Mouse (Mus musculus) left cerebral cortex, postnatal 4 days (tissue): ENCODE data around the gene Fgf3. TPM values are rescaled to one million over a fixed set of nuclear protein-coding genes. Genes with fewer than 3 reads are reported as not detected.
A peak's percentile ranks its signal among the peaks of the same experiment; 100 is the strongest.
"Not testable (repeated sequence)": the region's sequence is repeated elsewhere in the genome, so short reads cannot be mapped to it uniquely, and the experiment has no call there.

Experiments used
- DNase-seq: peaks from one replicate; pipeline ENCODE4 v3.0.0-alpha.2; 2022
- intact Hi-C: fragments of 180-260 bp; cut with DNase I; formaldehyde crosslinking; loops from one replicate; pipeline ENCODE4 v1.15.1; 2025
- total RNA-seq, 2 experiments: library from RNA; stranded (reverse); gene quantifications; 2 replicates each; pipeline ENCODE4 v1.2.3; 2021

Gene Fgf3
- total RNA-seq, 2 experiments from 2014 or later, result 0.44 to 0.72 TPM

DNA sequence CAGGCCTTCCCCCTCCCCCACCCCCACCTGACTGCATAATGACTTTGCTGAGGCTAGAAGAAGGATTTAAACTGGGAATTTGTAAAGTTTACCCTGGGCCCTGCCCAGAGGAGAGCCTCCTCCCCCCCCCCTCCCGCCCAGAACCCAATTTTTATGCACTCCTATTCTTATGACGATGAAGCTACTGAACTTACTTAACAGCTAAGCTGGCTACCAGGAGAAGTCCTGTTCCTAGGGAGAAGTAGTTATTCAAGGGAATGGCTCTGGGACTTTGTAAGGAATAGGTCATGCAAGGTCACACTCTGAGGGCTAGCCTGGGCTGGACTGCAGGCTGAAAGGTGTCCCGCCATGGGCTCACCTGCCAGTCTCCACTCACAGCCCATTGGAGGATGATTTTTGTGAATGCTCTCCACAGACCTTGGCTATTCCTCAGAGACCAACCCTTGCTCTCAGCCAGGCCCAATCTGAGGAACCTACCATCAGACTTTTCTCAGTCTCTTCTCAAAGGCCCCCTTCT, 20.0 kb downstream of the Fgf3 start:
- intact Hi-C loops, result no loop called here
- no peak for DNase-seq

DNA sequence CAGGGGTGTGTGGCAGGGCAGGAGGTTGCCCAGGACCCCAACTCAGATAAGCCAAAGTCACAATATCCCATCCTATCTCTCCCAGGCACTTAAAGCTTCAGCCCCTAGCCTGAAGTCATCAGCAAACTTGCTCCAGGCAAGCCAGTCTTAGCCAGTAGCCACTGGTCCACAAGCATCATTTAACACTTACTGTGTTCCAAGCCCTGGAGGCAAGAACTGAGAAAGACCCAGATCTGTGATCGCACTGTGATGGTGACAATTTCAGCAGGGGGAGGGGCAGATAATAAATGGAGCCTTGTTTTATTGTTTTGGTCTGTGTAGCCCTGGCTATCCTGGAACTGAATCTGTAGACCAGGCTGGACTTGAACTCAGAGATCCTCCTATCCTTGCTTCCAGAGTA, 20.8 kb downstream of the Fgf3 start:
- DNase-seq, result no peak
- intact Hi-C loops, result no loop called here

DNA sequence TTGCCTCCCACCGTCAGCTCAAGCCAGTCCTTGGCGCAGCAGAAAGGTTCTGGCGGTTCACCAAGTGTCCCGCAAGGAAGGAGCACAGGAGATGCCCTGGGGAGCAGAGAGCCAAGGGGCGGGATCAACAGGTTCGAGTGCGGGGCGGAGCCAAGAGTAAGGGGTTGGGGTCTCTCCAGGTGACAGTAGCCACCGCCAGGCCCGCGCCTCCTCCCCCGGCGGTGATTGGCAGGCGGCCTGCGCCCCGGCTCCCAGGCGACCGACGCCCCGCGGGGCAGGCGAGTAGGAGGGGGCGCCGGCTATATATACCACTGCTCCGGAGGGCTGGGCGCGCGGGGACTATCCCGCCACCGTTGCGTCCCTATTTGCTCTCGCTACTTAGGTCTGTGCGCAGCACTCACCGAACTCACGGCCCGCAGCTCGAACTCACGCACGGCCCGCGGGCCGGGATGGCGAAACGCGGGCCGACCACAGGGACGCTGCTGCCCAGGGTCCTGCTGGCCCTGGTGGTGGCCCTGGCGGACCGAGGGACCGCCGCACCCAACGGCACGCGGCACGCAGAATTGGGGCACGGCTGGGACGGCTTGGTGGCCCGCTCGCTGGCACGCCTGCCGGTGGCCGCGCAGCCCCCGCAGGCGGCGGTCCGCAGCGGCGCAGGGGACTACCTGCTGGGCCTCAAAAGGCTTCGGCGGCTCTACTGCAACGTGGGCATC, 23.3 kb downstream of the Fgf3 start:
- no peak for DNase-seq
- intact Hi-C loops, result no loop called here

DNA sequence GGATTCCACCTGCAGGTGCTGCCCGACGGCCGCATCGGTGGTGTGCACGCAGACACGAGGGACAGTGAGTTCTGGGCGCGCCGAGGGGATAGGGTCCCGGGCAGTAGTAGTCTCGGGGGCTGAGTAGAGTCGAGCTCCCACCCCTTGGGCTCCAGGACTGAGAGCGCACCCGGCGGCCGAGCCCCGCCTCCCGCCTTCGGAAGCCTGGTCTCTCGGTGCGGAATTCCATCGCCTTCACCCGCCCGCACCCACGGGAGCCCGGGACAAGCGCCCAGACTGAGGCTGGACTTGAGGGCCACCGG, 23.8 kb downstream of the Fgf3 start:
- intact Hi-C loops, result no loop called here

DNA sequence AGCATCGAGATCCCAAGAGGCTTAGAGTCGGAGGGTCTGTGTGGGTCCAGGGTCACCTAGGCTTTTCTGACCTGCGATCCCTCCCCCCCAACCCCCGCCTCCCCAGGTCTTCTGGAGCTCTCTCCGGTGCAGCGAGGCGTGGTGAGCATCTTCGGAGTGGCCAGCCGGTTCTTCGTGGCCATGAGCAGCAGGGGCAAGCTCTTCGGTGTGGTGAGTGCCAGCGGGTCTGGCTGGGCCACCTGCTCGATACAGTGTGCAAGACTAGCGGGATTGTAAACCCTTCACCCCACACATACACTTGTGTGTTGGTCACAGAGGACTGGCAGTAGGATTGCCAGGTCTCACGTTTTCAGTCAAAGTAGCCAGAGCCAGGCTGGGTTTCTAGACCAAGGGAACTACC, 24.2 kb downstream of the Fgf3 start:
- intact Hi-C loops, result no loop called here

More for the DNA sequence above, 23.8 kb downstream of the Fgf3 start:
- DNase-seq, result no peak

DNA sequence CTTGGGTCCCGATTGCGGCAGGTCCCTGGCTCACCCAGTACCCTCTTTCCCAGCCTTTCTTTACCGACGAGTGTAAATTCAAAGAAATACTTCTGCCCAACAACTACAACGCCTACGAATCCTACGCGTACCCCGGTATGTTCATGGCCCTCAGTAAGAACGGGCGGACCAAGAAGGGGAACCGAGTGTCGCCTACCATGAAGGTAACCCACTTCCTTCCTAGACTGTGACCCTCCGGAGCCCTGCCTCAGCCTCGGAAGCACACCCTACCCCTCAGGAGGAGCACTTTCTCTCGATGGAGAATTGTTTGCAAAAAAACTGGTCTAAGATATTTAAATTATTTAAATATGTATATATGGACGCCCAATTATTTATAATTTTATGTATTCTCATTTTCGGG, 24.8 kb downstream of the Fgf3 start:
- intact Hi-C loops, result no loop called here
- no peak for DNase-seq

More for the DNA sequence above, 24.2 kb downstream of the Fgf3 start:
- peak; percentile 51 for DNase-seq

DNA sequence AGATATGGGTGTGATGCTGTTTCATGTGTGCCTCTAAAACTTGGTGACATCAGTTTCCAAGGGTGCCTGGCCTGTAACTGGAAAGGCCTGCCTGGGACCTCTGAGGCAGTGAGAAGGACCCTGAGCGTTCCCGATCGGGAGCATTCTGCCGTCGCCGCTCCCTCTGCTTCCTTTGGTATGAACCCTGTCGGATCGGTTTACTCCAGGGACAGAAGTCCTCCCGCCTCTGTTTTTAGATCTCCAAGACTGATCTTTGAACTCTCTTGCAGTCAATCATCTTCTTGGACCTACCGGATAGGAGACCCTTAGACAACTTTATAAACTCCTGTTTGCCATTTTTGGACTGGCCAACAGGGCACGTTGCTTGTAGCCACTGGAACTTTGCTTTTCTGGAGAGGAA, 25.3 kb downstream of the Fgf3 start:
- intact Hi-C loops, result no loop called here
- DNase-seq, result no peak

DNA sequence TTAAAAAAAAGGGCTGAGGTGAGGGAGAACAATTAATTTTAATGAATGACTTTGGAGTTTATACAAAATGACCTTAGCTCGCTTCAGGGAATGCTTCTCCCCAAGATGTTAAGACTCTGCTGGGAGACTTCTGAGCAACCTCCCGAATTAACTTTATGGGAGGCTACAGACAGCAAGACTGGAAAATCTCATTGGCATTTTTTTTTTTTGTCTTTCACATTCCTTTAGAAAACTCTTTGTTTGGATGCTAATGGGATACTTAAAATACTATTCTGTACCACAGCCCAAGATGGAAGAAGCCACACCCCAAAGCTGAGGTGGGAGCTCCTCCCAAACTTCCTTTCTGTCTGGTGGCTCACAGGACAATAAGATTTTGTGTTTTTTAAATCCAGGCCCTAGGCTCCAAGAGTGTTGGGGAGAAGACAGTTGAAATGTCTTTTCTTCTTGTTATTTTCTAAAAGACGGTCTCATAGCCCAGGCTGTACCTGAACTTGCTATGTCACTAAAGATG, 26.3 kb downstream of the Fgf3 start:
- intact Hi-C loops, result no loop called here
- DNase-seq, result no peak

DNA sequence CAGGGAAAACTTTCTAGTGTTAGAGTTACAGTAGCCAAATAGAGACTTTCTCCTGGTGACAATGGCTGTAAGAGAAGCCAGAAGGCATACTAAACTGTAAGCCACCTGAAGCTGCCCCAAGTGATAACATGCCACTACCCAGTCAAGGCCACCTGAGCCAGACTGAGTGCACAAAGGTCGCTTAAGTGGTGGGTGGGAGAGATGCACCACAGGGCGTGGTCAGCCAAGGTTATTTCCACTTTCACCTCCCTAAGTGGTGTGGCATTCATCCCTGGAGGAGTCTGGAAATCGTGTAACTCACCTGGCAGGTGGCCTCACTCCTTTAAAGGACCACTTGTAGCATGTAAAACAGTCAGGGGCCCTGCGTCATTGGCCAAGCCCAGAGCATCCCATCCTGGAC, 29.3 kb downstream of the Fgf3 start:
- no peak for DNase-seq
- intact Hi-C loops, result no loop called here

DNA sequence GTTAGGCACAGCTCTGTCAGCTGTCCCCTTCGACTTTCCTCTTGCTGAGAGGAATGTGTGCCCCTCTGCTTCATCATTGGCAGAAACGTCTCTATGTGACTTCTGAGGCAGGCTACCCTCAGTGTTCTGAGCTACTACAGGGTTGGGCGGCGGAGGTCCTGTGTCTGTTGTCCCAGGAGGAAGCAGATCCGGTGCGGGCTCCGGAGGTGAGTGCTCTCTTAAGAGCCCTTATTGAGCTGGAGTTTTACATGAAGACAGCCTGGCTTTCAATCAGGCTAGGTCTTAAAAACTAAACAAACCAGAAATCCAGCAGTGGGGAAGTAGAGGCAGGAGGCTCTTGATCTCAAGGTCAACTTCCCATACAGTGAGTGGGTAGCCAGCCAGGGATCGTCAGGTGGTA, 29.7 kb downstream of the Fgf3 start:
- intact Hi-C loops, result no loop called here
- no peak for DNase-seq

DNA sequence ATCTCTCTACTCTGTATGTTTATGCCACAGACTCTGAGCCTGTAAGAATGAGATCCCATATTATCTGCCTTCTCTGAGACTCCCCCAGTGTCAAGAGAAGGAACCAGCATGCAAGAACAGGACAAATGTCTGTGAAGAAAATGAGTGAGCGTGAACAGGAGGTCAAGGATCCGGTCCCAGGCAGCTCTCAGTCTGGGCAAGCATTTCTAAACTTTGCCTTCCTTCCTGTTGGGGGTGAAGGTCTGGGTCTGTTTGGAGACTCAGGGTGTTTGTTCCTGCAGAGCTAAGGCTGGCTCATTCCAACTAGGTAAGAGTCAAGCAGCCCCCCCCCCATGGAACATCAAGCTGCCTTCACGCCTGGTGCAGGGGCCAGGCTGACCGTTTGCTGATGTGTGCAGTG, 34.5 kb downstream of the Fgf3 start:
- no peak for DNase-seq
- intact Hi-C loops, result no loop called here

DNA sequence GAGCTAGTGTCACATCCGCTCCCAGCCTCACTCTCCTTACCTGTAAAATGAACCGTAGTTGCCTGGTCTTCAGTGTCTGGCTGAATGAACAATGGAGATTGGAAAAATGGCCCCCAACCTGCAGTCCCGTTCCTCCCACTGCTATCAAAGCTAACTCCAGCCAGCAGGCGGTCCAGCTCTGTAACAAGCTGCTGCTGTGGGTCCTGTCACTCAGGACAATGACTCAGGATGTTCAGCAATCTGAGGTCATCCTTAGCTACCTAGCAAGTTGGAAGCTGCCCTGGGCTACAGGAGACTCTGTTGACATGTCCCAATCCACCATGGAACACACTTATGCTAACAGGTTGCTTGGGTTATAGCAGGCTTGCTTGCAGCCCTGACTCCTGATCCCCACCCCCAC, 35.3 kb downstream of the Fgf3 start:
- intact Hi-C loops, result no loop called here
- DNase-seq, result no peak

DNA sequence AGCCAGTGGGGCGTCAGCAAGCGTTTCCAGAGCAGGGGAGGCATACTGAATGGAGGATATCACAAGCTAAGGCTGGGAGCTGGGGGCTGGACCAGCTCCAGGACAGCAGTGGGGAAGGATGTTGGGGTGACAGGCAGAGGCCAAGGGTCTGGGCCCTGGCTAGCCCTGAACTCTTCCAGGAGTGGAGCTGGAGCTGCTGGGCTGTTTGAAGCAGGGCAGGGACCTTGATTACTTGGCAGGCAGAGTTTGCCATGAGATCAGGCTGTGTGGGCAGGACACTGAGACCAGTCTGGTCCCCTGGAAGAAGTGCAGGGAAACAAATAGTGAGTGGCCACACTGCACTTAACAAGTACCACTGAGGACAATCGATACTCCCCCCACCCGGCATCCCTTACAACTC, 36.3 kb downstream of the Fgf3 start:
- DNase-seq, result no peak
- intact Hi-C loops, result no loop called here

DNA sequence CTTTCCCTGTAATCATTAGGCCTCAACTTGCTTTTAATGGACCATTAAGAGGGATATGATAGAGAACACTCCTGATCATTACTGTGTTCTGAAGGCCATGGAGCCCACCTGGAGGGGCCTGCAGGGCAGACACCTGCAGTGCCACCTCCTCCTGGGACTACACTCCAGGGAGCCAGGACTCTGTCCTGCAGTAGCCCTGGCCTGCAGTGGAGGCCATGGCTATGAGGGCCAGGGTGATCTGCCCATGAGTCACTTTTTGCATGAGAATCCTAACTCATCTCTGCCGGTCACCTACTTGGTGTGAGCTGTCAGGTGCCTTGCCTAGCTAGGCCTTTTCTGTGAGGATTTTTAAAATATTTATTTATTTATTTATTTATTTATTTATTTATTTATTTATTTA, 40.5 kb downstream of the Fgf3 start:
- intact Hi-C loops, result no loop called here
- DNase-seq, result no peak

DNA sequence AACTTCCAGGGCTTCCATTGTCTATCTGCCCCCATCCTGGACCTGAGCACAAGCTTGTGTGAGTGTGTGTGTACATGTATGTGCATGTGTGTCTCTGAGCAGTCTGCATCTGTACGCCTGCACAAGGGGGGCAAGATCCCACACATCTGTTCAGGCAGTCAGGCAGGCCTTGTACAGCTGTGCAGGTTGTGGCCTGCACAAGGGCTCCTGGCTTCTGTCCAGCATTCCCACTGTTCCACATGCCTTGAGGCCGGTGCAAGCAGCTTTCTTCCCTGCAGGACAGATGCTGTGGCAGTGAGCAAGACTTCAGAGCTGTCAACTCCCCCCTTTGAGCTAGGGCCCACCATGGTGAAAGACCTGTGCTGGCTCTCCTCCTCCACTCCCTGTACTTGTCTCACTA, 45.2 kb downstream of the Fgf3 start:
- DNase-seq, result no peak
- intact Hi-C loops, result no loop called here

DNA sequence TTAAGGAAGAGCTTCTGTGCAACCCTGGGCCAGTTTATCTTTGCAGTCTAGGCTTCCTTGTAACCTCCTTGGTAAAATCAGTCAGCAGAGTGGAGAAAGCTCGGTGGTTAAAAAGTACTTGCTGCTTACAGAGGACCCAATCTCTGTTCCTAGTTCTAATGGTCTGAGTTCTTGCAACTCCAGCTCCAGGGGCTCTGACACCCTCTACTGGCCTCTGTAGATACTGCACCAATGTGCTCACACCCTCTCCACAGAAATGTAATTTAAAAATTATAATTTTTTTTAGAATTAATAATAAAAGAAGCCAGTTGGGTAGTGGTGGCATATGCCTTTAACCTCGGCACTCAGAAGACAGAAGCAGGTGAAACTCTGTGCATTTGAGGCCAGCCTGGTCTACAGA, 49.8 kb downstream of the Fgf3 start:
- DNase-seq, result no peak
- intact Hi-C loops, result no loop called here

DNA sequence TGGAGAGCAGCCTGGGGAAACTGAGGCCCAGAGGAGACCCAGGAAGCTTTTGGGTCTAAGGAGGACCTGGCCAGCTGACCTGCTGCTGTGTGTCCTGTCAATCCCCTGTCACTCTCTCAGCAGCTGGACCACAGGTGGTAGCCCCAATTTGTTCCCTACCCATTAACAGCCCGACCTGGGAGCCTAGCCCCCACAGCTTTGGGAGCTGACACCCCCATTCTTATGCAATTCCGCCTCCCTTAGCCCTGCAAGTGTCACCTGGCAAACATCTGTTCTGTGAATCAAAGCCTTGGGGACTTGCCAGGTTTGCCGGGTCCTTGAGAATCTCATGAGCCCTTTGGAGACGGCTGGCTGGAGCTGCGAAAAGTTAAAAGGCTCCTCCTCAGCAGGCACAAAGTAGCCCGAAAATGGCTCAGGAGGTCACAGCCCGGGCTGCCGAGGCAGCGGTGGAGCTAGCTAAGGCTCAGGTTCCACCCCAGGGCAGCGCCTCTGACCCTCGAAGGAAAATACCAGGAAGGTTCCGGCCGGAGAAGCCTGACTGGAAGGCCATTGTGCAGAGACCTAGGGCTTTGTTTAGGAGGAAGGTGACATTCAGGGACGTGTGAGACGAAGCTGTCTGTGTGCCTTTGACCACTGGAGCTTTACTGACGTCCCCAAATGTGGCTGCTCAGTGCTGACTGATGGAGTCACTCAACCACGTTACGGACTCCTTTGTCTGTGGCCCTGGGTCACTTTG, 50.8 kb downstream of the Fgf3 start:
- no peak for DNase-seq
- intact Hi-C loops, result no loop called here

DNA sequence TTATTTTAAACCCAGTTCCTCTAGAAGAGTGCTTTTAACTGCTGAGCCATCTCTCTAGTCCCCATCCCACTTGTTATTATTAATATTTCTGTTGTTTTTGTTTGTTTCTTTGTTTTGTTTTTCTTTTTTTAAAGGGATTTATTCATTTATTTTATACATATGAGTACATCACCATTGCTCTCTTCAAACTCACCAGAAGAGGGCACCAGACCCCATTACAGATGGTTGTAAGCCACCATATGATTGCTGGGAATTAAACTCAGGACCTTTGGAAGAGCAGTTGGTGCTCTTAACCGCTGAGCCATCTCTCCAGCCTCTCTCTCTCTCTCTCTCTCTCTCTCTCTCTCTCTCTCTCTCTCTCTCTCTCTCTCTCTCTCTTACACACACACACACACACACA, 52.8 kb downstream of the Fgf3 start:
- DNase-seq, intact Hi-C loops: not testable (repeated sequence)

DNA sequence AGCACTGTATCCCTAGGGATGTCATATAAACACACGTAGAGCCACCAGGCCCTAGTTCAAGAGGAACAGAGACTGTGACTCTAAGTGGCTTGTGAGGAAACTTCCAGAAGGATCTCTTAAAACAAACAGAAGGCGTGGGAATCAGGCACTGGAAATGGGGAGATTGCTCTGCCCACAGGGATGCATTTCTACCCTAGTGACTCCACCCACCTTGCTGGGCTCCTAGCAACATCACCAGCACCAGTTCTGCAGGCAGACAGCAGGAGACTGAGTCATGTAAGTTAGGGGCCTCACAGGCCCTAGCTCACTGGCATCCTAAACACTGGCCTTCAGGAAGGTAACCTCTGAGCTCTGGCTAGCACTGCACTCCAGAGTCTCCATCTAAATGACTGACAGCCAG, 54.0 kb downstream of the Fgf3 start:
- DNase-seq, result no peak
- intact Hi-C loops, result no loop called here

DNA sequence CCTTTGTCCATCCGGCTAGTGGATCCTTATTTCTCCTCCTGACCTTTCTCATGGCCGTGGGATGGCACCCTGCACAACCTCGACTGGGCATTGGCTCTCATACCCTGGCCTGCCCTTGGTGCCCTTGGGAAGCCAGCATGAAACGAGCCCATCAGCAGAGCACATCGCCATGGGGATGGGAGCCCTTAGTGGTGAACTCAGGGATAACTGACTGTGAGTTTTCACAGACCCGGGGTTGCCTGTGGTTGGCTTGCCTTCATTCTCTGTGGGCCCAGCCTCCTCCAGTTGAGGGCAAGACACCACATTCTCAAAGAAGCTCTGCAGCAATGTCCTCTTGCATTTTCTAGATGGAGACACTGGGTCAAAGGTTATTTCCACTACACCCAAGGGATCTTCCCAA, 54.4 kb downstream of the Fgf3 start:
- no peak for DNase-seq
- intact Hi-C loops, result no loop called here
